Mouse (Mus musculus): ENCODE measurements around the gene Yipf4. TPM values are rescaled to one million over a fixed set of nuclear protein-coding genes. Genes with fewer than 3 reads are reported as not detected.

Yipf4 gene
- polyA plus RNA-seq (2015; fragmentation: Nextera tagmentation; extraction: Ambion mirVana) = 58.4 and 61.3 TPM in 2 replicates

- peak within 1 kb of the TSS; percentile 88 for H3K27ac ChIP-seq (ENCODE audit: low read length)
- ATAC-seq (ENCODE audit: low FRiP score, low TSS enrichment) = peak; percentile 100
- 4% methylated on average over 56 of the region's 58 CpGs for WGBS
- H3K4me1 ChIP-seq (ENCODE audit: insufficient read depth, low read length) = peaks cover 5% of the 10 kb centered on the region; the same call in 1 of the 2 replicates
- peak within 1 kb of the TSS; percentile 94 for H3K9ac ChIP-seq (replicated peaks; ENCODE audit: low read length)
- peak within 1 kb of the TSS; percentile 99 for H3K4me3 ChIP-seq (ENCODE audit: low read length)
- no peaks in the 10 kb centered on the region for H3K27me3 ChIP-seq (ENCODE audit: insufficient read depth, low read length)
- no peaks in the 10 kb centered on the region for H3K9me3 ChIP-seq (ENCODE audit: low read length)
- peaks cover 14% of the 10 kb centered on the region for H3K36me3 ChIP-seq (ENCODE audit: insufficient read depth, low read length)
- peak within 1 kb of the TSS; percentile 57 for H3K4me2 ChIP-seq (replicated peaks; ENCODE audit: low read depth, low read length)
Measured at GRCm38 (mm10) chr17:74489024-74489900, at the start of gene Yipf4. Gene Yipf4, plus strand, starts transcription at chr17:74489493.

- ATAC-seq (ENCODE audit: low FRiP score, low TSS enrichment) = no peak
Measured at GRCm38 (mm10) chr17:74440486-74440885, 48.8 kb upstream of the Yipf4 start.

GRCm38 (mm10) chr17:74449776-74450175 is 39.5 kb upstream of the Yipf4 start:
- WGBS = 89% methylated on average over 10 of the region's 10 CpGs
- H3K4me3 ChIP-seq (ENCODE audit: low read length) = no peak overlapping the region

More at GRCm38 (mm10) chr17:74440486-74440885, 48.8 kb upstream of the Yipf4 start:
- no peaks in the 10 kb centered on the region for H3K27me3 ChIP-seq (ENCODE audit: insufficient read depth, low read length)
- H3K4me3 ChIP-seq (ENCODE audit: low read length) = no peak overlapping the region
- 68% methylated on average over 5 of the region's 5 CpGs for WGBS
- no peak overlapping the region for H3K4me2 ChIP-seq (replicated peaks; ENCODE audit: low read depth, low read length)
- no peak overlapping the region for H3K27ac ChIP-seq (ENCODE audit: low read length)
- no peaks in the 10 kb centered on the region for H3K9me3 ChIP-seq (ENCODE audit: low read length)
- no peaks in the 10 kb centered on the region for H3K4me1 ChIP-seq (ENCODE audit: insufficient read depth, low read length)
- no peak overlapping the region for H3K9ac ChIP-seq (replicated peaks; ENCODE audit: low read length)
- H3K36me3 ChIP-seq (ENCODE audit: insufficient read depth, low read length) = no peaks in the 10 kb centered on the region

GRCm38 (mm10) chr17:74453928-74454327 is 35.4 kb upstream of the Yipf4 start:
- Histone ChIP-seq H3K9ac (replicated peaks; ENCODE audit: low read length) (no peak overlapping the region), H3K27me3 (ENCODE audit: insufficient read depth, low read length) (no peaks in the 10 kb centered on the region), H3K9me3 (ENCODE audit: low read length) (no peaks in the 10 kb centered on the region), H3K4me3 (ENCODE audit: low read length) (no peak overlapping the region), H3K4me2 (replicated peaks; ENCODE audit: low read depth, low read length) (no peak overlapping the region), H3K27ac (ENCODE audit: low read length) (no peak overlapping the region), H3K4me1 (ENCODE audit: insufficient read depth, low read length) (no peaks in the 10 kb centered on the region), H3K36me3 (ENCODE audit: insufficient read depth, low read length) (no peaks in the 10 kb centered on the region)
- 79% methylated on average over 3 of the region's 3 CpGs for WGBS
- ATAC-seq (ENCODE audit: low FRiP score, low TSS enrichment) = no peak

More at GRCm38 (mm10) chr17:74449776-74450175, 39.5 kb upstream of the Yipf4 start:
- no peaks in the 10 kb centered on the region for H3K36me3 ChIP-seq (ENCODE audit: insufficient read depth, low read length)
- no peak overlapping the region for H3K27ac ChIP-seq (ENCODE audit: low read length)
- no peak overlapping the region for H3K9ac ChIP-seq (replicated peaks; ENCODE audit: low read length)
- no peak for ATAC-seq (ENCODE audit: low FRiP score, low TSS enrichment)
- H3K4me1 ChIP-seq (ENCODE audit: insufficient read depth, low read length) = no peaks in the 10 kb centered on the region
- no peaks in the 10 kb centered on the region for H3K27me3 ChIP-seq (ENCODE audit: insufficient read depth, low read length)
- H3K9me3 ChIP-seq (ENCODE audit: low read length) = no peaks in the 10 kb centered on the region
- no peak overlapping the region for H3K4me2 ChIP-seq (replicated peaks; ENCODE audit: low read depth, low read length)

- Histone ChIP-seq H3K9ac (replicated peaks; ENCODE audit: low read length) (no peak overlapping the region), H3K36me3 (ENCODE audit: insufficient read depth, low read length) (no peaks in the 10 kb centered on the region), H3K4me2 (replicated peaks; ENCODE audit: low read depth, low read length) (no peak overlapping the region), H3K27me3 (ENCODE audit: insufficient read depth, low read length) (no peaks in the 10 kb centered on the region), H3K9me3 (ENCODE audit: low read length) (no peaks in the 10 kb centered on the region), H3K27ac (ENCODE audit: low read length) (no peak overlapping the region), H3K4me3 (ENCODE audit: low read length) (no peak overlapping the region), H3K4me1 (ENCODE audit: insufficient read depth, low read length) (no peaks in the 10 kb centered on the region)
- ATAC-seq (ENCODE audit: low FRiP score, low TSS enrichment) = no peak
- 87% methylated on average over 1 of the region's 1 CpGs for WGBS
Measured at GRCm38 (mm10) chr17:74454660-74455059, 34.6 kb upstream of the Yipf4 start.

- H3K9me3 ChIP-seq (ENCODE audit: low read length) = no peaks in the 10 kb centered on the region
- no peak overlapping the region for H3K4me3 ChIP-seq (ENCODE audit: low read length)
- no peaks in the 10 kb centered on the region for H3K4me1 ChIP-seq (ENCODE audit: insufficient read depth, low read length)
- no peak overlapping the region for H3K4me2 ChIP-seq (replicated peaks; ENCODE audit: low read depth, low read length)
- WGBS = 83% methylated on average over 4 of the region's 4 CpGs
- no peaks in the 10 kb centered on the region for H3K27me3 ChIP-seq (ENCODE audit: insufficient read depth, low read length)
- H3K36me3 ChIP-seq (ENCODE audit: insufficient read depth, low read length) = no peaks in the 10 kb centered on the region
- no peak overlapping the region for H3K9ac ChIP-seq (replicated peaks; ENCODE audit: low read length)
- H3K27ac ChIP-seq (ENCODE audit: low read length) = no peak overlapping the region
- no peak for ATAC-seq (ENCODE audit: low FRiP score, low TSS enrichment)
Measured at GRCm38 (mm10) chr17:74455426-74455825, 33.9 kb upstream of the Yipf4 start.

GRCm38 (mm10) chr17:74456825-74457224 is 32.5 kb upstream of the Yipf4 start:
- H3K27ac ChIP-seq (ENCODE audit: low read length) = no peak overlapping the region
- ATAC-seq (ENCODE audit: low FRiP score, low TSS enrichment) = no peak
- H3K4me1 ChIP-seq (ENCODE audit: insufficient read depth, low read length) = no peaks in the 10 kb centered on the region
- H3K4me3 ChIP-seq (ENCODE audit: low read length) = no peak overlapping the region
- no peaks in the 10 kb centered on the region for H3K27me3 ChIP-seq (ENCODE audit: insufficient read depth, low read length)
- H3K9ac ChIP-seq (replicated peaks; ENCODE audit: low read length) = no peak overlapping the region
- no peaks in the 10 kb centered on the region for H3K9me3 ChIP-seq (ENCODE audit: low read length)
- 89% methylated on average over 5 of the region's 5 CpGs for WGBS
- H3K36me3 ChIP-seq (ENCODE audit: insufficient read depth, low read length) = no peaks in the 10 kb centered on the region
- H3K4me2 ChIP-seq (replicated peaks; ENCODE audit: low read depth, low read length) = no peak overlapping the region

- Histone ChIP-seq H3K4me2 (replicated peaks; ENCODE audit: low read depth, low read length) (no peak overlapping the region), H3K27me3 (ENCODE audit: insufficient read depth, low read length) (no peaks in the 10 kb centered on the region), H3K9ac (replicated peaks; ENCODE audit: low read length) (no peak overlapping the region), H3K36me3 (ENCODE audit: insufficient read depth, low read length) (no peaks in the 10 kb centered on the region), H3K4me1 (ENCODE audit: insufficient read depth, low read length) (no peaks in the 10 kb centered on the region), H3K27ac (ENCODE audit: low read length) (no peak overlapping the region), H3K9me3 (ENCODE audit: low read length) (no peaks in the 10 kb centered on the region), H3K4me3 (ENCODE audit: low read length) (no peak overlapping the region)
- ATAC-seq (ENCODE audit: low FRiP score, low TSS enrichment) = no peak
- WGBS = 62% methylated on average over 10 of the region's 10 CpGs
Measured at GRCm38 (mm10) chr17:74457972-74458677, 31.2 kb upstream of the Yipf4 start.

- 58% methylated on average over 8 of the region's 8 CpGs for WGBS
- no peak within 1 kb of the TSS for H3K4me2 ChIP-seq (replicated peaks; ENCODE audit: low read depth, low read length)
- ATAC-seq (ENCODE audit: low FRiP score, low TSS enrichment) = no peak
Measured at GRCm38 (mm10) chr17:74458711-74459408, 30.4 kb upstream of the Yipf4 start, which contains the start of gene Nlrc4. Gene Nlrc4, minus strand, starts transcription at chr17:74459142.

More at GRCm38 (mm10) chr17:74458711-74459408, 30.4 kb upstream of the Yipf4 start, which contains the start of gene Nlrc4:
- Histone ChIP-seq H3K36me3 (ENCODE audit: insufficient read depth, low read length) (no peaks in the 10 kb centered on the region), H3K9me3 (ENCODE audit: low read length) (no peaks in the 10 kb centered on the region), H3K4me3 (ENCODE audit: low read length) (no peak within 1 kb of the TSS), H3K27ac (ENCODE audit: low read length) (no peak within 1 kb of the TSS), H3K27me3 (ENCODE audit: insufficient read depth, low read length) (no peaks in the 10 kb centered on the region), H3K9ac (replicated peaks; ENCODE audit: low read length) (no peak within 1 kb of the TSS), H3K4me1 (ENCODE audit: insufficient read depth, low read length) (no peaks in the 10 kb centered on the region)
